Mouse (Mus musculus) liver, embryonic 13.5 days (tissue): ENCODE data around the gene Mug2. TPM values are rescaled to one million over a fixed set of nuclear protein-coding genes. Genes with fewer than 3 reads are reported as not detected.
"Not testable (repeated sequence)": the region's sequence is repeated elsewhere in the genome, so short reads cannot be mapped to it uniquely, and the experiment has no call there.

Experiments used
- ATAC-seq: fragments of 200-750 bp; cut with Nextera tagmentation; 2 replicates; pipeline ENCODE4 v1.8.0; 2017; ENCODE audit warnings: low read depth, mild to moderate bottlenecking, moderate number of reproducible peaks, moderate library complexity
- DNase-seq: peaks from one replicate; pipeline ENCODE4 v3.0.0; 2022
- H3K27ac ChIP-seq: fragments of 300-500 bp; sonication (generic); 2 replicates; pipeline ENCODE4 v1.5.1; 2015; ENCODE audit warnings: moderate library complexity, mild to moderate bottlenecking, inconsistent platforms
- H3K27me3 ChIP-seq: fragments of 300-500 bp; sonication (generic); 2 replicates; pipeline ENCODE4 v1.6.1; 2015; ENCODE audit warnings: mild to moderate bottlenecking, inconsistent platforms
- H3K36me3 ChIP-seq: fragments of 300-500 bp; sonication (generic); 2 replicates; pipeline ENCODE4 v1.6.1; 2015; ENCODE audit warnings: mild to moderate bottlenecking, inconsistent platforms
- H3K4me1 ChIP-seq: fragments of 300-500 bp; sonication (generic); replicated peaks from 2 replicates; pipeline ENCODE4 v1.6.1; 2015; ENCODE audit warnings: inconsistent platforms
- H3K4me2 ChIP-seq: fragments of 300-500 bp; sonication (generic); 2 replicates; pipeline ENCODE4 v1.6.1; 2015; ENCODE audit warnings: inconsistent platforms, mild to moderate bottlenecking, moderate library complexity
- H3K4me3 ChIP-seq: fragments of 300-500 bp; sonication (generic); replicated peaks from 2 replicates; pipeline ENCODE4 v1.5.1; 2015; ENCODE audit warnings: mild to moderate bottlenecking, inconsistent platforms
- H3K9ac ChIP-seq: fragments of 300-500 bp; sonication (generic); 2 replicates; pipeline ENCODE4 v1.6.1; 2015; ENCODE audit warnings: mild to moderate bottlenecking, inconsistent platforms
- H3K9me3 ChIP-seq: fragments of 300-500 bp; sonication (generic); replicated peaks from 2 replicates; pipeline ENCODE4 v1.6.1; 2016; ENCODE audit warnings: inconsistent platforms
- WGBS: fragments of 180-500 bp; shearing (Covaris S2); methylation state at CpG from one replicate; pipeline ENCODE4 v1.1.7; 2015; ENCODE audit not compliant: insufficient replicate concordance; 5-methylcytosine and 5-hydroxymethylcytosine counted together
- polyA plus RNA-seq: library from polyadenylated mRNA; unstranded; fragments of >200 nt; fragmentation: Nextera tagmentation; extraction: Ambion mirVana; gene quantifications from 2 replicates; pipeline ENCODE4 v1.2.1, GENCODE M21; 2015

Gene Mug2
- polyA plus RNA-seq: not detected in 2 replicates

- H3K4me1 ChIP-seq, H3K36me3 ChIP-seq, H3K9me3 ChIP-seq, DNase-seq, ATAC-seq, H3K4me2 ChIP-seq, H3K27me3 ChIP-seq, H3K9ac ChIP-seq, H3K4me3 ChIP-seq, H3K27ac ChIP-seq: not testable (repeated sequence)
- WGBS: no CpG with 5 or more reads among the region's 3 CpGs
Observed at GRCm38 (mm10) chr6:122006461-122006860, at the start of gene Mug2. Mug2 (plus strand) TSS chr6:122006761.

- not testable (repeated sequence) for H3K9me3 ChIP-seq, H3K4me3 ChIP-seq, H3K4me1 ChIP-seq, H3K27me3 ChIP-seq, H3K4me2 ChIP-seq, DNase-seq, H3K36me3 ChIP-seq, H3K27ac ChIP-seq, ATAC-seq, H3K9ac ChIP-seq
- 78% methylated on average over 16 of the region's 16 CpGs for WGBS
Observed at GRCm38 (mm10) chr6:121957803-121958349, 48.7 kb upstream of the Mug2 start.

- no peak for ATAC-seq
- 59% methylated on average over 7 of the region's 7 CpGs for WGBS
Observed at GRCm38 (mm10) chr6:121975701-121976100, 30.9 kb upstream of the Mug2 start.

GRCm38 (mm10) chr6:122100904-122101303, 94.3 kb downstream of the Mug2 start:
- DNase-seq (no peak), ATAC-seq (no peak)
- Histone ChIP-seq H3K4me2 (no peak overlapping the region), H3K27ac (no peak overlapping the region), H3K4me1 (no peaks in the 10 kb centered on the region), H3K9me3 (no peaks in the 10 kb centered on the region), H3K9ac (no peak overlapping the region), H3K4me3 (no peak overlapping the region), H3K36me3 (no peaks in the 10 kb centered on the region), H3K27me3 (no peaks in the 10 kb centered on the region)
- 56% methylated on average over 4 of the region's 4 CpGs for WGBS

More at GRCm38 (mm10) chr6:121975701-121976100, 30.9 kb upstream of the Mug2 start:
- no peak overlapping the region for H3K9ac ChIP-seq
- no peaks in the 10 kb centered on the region for H3K36me3 ChIP-seq
- H3K4me3 ChIP-seq: no peak overlapping the region
- no peaks in the 10 kb centered on the region for H3K27me3 ChIP-seq
- H3K27ac ChIP-seq: no peak overlapping the region
- H3K4me1 ChIP-seq: no peaks in the 10 kb centered on the region
- H3K9me3 ChIP-seq: peaks cover 8% of the 10 kb centered on the region
- H3K4me2 ChIP-seq: no peak overlapping the region
- DNase-seq: no peak

GRCm38 (mm10) chr6:122101671-122102070, 95.1 kb downstream of the Mug2 start:
- Histone ChIP-seq H3K4me1 (no peaks in the 10 kb centered on the region), H3K36me3 (no peaks in the 10 kb centered on the region), H3K27ac (no peak overlapping the region), H3K4me2 (no peak overlapping the region), H3K9ac (no peak overlapping the region), H3K4me3 (no peak overlapping the region), H3K27me3 (no peaks in the 10 kb centered on the region), H3K9me3 (no peaks in the 10 kb centered on the region)
- ATAC-seq (no peak), DNase-seq (no peak)
- WGBS: 48% methylated on average over 1 of the region's 1 CpGs

GRCm38 (mm10) chr6:122116963-122117362, 110.4 kb downstream of the Mug2 start:
- DNase-seq: no peak
- no peaks in the 10 kb centered on the region for H3K27me3 ChIP-seq
- no peaks in the 10 kb centered on the region for H3K36me3 ChIP-seq
- no peak for ATAC-seq
- H3K4me2 ChIP-seq: no peak overlapping the region
- H3K27ac ChIP-seq: no peak overlapping the region
- no peaks in the 10 kb centered on the region for H3K4me1 ChIP-seq
- H3K9ac ChIP-seq: no peak overlapping the region
- H3K9me3 ChIP-seq: peaks cover 31% of the 10 kb centered on the region
- no peak overlapping the region for H3K4me3 ChIP-seq
- WGBS: 76% methylated on average over 24 of the region's 24 CpGs

GRCm38 (mm10) chr6:122129521-122129920, 123.0 kb downstream of the Mug2 start:
- Histone ChIP-seq H3K27me3 (no peaks in the 10 kb centered on the region), H3K9ac (no peak overlapping the region), H3K4me1 (no peaks in the 10 kb centered on the region), H3K27ac (no peak overlapping the region), H3K9me3 (no peaks in the 10 kb centered on the region), H3K4me2 (no peak overlapping the region), H3K36me3 (no peaks in the 10 kb centered on the region), H3K4me3 (no peak overlapping the region)
- ATAC-seq: no peak
- WGBS: 28% methylated on average over 2 of the region's 2 CpGs
- no peak for DNase-seq

Other genes starting within 250 kb of the Mug2 start
- 0.02 TPM in 1 of 2 replicates, not detected in the other for gene Mug1, start 168.2 kb upstream of the Mug2 start, polyA plus RNA-seq